Mouse (Mus musculus): Measurements from ENCODE around the gene Gm45618. TPM values are rescaled to one million over a fixed set of nuclear protein-coding genes. Genes with fewer than 3 reads are reported as not detected.

Gm45618 gene
- polyA plus RNA-seq, 1 experiment from 2014 or later, result not detected

DNA sequence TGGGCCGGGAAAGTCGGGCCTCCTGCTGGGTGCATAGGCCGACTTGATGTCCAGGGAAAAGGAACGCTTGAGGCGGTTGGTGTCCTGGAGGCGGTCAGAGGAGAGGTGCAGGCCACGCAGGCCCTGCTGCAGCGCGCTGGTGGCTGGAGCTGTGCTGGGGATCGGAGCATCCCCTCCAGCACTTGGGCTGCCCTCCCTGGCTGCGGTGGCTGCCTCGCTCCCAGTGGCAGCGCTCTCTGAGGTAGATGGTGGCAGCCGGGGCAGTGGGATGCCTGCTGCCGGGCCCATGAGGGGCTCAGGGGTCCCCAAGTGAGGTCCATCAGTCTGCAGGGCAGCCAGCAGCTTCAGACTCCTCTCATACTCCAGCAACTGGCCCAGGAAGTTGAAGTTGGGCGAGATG is 37.9 kb downstream of the Gm45618 start:
- H3K9ac ChIP-seq (replicated peaks), result peak overlapping the region; percentile 67

DNA sequence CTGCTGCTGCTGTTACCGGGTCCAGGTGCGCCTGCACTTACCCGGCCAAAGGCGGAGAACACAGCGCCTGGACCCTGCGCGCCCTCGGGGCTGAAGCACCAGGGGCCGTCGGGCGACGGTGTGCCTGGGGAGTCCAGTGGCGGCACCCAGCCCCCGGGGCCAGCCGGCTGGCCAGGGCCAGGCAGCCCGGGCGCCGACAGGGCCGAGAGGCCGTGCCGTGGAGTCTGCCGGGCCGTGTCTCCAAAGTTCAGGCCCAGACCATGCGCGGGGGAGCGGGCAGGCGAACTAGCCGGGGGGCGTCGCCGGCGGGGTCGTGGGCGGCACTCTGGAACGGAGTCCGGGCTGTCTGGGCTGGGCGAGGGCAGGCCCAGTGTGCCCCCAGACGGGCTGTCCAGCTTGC is 38.4 kb downstream of the Gm45618 start:
- H3K27ac ChIP-seq, result no peak overlapping the region
- H3K4me1 ChIP-seq (replicated peaks), result peaks cover 9% of the 10 kb centered on the region
- H3K27me3 ChIP-seq, result peaks cover 95% of the 10 kb centered on the region
- H3K9ac ChIP-seq (replicated peaks), result peak overlapping the region; percentile 67
- no peaks in the 10 kb centered on the region for H3K9me3 ChIP-seq
- 2% methylated on average over 38 of the region's 38 CpGs for WGBS
- H3K4me2 ChIP-seq, result peak overlapping the region; percentile 74
- H3K36me3 ChIP-seq, result no peaks in the 10 kb centered on the region
- peak overlapping the region; percentile 44 for H3K4me3 ChIP-seq (replicated peaks)
- no peak for ATAC-seq (ENCODE audit: insufficient number of reproducible peaks, insufficient read depth, low FRiP score, low TSS enrichment, low read depth)

More for the DNA sequence above, 37.9 kb downstream of the Gm45618 start:
- 14% methylated on average over 16 of the region's 16 CpGs for WGBS
- no peaks in the 10 kb centered on the region for H3K36me3 ChIP-seq
- H3K27ac ChIP-seq, result no peak overlapping the region
- H3K27me3 ChIP-seq, result peaks cover 96% of the 10 kb centered on the region
- H3K4me3 ChIP-seq (replicated peaks), result peak overlapping the region; percentile 44
- no peak for ATAC-seq (ENCODE audit: insufficient number of reproducible peaks, insufficient read depth, low FRiP score, low TSS enrichment, low read depth)
- H3K4me1 ChIP-seq (replicated peaks), result peaks cover 9% of the 10 kb centered on the region
- H3K4me2 ChIP-seq, result peak overlapping the region; percentile 74
- H3K9me3 ChIP-seq, result no peaks in the 10 kb centered on the region

DNA sequence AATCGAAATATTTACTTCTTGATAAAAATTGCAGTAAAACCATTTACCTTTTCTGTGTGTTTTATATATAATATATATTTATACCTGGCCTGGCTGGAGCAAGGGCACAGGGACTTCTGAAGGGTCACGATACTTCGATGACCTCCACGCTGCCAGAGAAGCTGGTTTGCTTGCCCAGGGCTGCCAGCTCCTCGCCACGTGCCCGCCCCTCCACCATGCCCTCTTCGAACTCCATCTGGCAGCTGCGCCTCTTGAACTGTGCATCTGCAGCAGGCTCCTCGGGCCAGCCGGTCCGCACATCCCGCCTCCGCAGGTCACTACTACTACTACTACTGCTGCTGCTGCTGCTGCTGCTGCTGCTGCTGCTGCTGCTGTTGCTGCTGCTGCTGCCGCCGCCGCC is 38.8 kb downstream of the Gm45618 start:
- Histone ChIP-seq H3K36me3 (no peaks in the 10 kb centered on the region), H3K9me3 (no peaks in the 10 kb centered on the region), H3K27me3 (peaks cover 96% of the 10 kb centered on the region), H3K9ac (replicated peaks) (peak overlapping the region; percentile 67), H3K4me2 (peak overlapping the region; percentile 74), H3K27ac (no peak overlapping the region), H3K4me3 (replicated peaks) (peak overlapping the region; percentile 44), H3K4me1 (replicated peaks) (peaks cover 9% of the 10 kb centered on the region)
- no peak for ATAC-seq (ENCODE audit: insufficient number of reproducible peaks, insufficient read depth, low FRiP score, low TSS enrichment, low read depth)
- WGBS, result 22% methylated on average over 16 of the region's 17 CpGs

DNA sequence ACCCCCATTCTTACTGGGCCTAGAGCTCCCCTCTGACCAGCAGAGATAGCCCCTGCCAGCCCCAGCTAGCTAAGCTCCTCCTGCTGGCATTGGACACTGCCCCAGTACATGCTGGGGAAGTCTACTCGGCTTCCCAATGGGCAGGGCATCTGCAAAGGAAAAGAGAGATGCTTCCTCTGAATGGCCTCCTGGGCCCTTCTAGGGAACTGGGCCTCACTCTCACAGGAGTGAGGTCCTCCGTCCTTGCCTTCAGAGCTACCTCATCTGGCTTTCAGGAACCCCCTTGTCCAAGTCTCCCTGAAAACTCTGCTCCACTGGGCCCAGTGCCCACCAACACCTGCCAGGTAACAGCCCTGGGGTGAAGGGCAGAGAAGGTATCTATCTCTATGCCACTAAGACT is 39.7 kb downstream of the Gm45618 start:
- no peak overlapping the region for H3K9ac ChIP-seq (replicated peaks)
- H3K27ac ChIP-seq, result no peak overlapping the region
- WGBS, result 62% methylated on average over 2 of the region's 2 CpGs
- H3K27me3 ChIP-seq, result peaks cover 90% of the 10 kb centered on the region
- H3K36me3 ChIP-seq, result no peaks in the 10 kb centered on the region
- H3K4me3 ChIP-seq (replicated peaks), result no peak overlapping the region
- H3K4me1 ChIP-seq (replicated peaks), result peaks cover 9% of the 10 kb centered on the region
- ATAC-seq (ENCODE audit: insufficient number of reproducible peaks, insufficient read depth, low FRiP score, low TSS enrichment, low read depth), result no peak
- H3K9me3 ChIP-seq, result no peaks in the 10 kb centered on the region
- no peak overlapping the region for H3K4me2 ChIP-seq

DNA sequence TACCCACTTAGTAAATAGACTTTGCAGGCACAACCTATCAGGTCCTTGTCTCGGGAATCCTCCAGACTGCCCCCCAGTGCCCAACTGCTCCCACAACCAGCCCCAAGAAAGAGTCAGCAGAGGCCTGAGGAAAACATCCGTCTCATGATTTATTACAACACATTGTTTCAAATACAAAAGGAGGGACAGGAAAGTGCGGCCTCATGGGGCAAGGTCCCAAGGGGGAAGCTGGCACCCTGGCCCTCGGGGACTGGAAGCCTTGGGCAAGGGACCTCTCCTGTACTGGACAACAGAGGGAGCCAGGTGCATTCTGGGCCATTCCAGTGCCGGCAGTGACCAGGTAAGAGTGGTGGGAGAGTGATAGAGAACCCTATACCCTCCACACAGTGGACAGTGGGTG is 41.2 kb downstream of the Gm45618 start:
- no peaks in the 10 kb centered on the region for H3K9me3 ChIP-seq
- no peaks in the 10 kb centered on the region for H3K36me3 ChIP-seq
- H3K27me3 ChIP-seq, result peaks cover 86% of the 10 kb centered on the region
- H3K27ac ChIP-seq, result no peak overlapping the region
- H3K4me1 ChIP-seq (replicated peaks), result peaks cover 9% of the 10 kb centered on the region
- no peak for ATAC-seq (ENCODE audit: insufficient number of reproducible peaks, insufficient read depth, low FRiP score, low TSS enrichment, low read depth)
- H3K4me2 ChIP-seq, result no peak overlapping the region
- WGBS, result 52% methylated on average over 5 of the region's 5 CpGs
- no peak overlapping the region for H3K4me3 ChIP-seq (replicated peaks)
- no peak overlapping the region for H3K9ac ChIP-seq (replicated peaks)

DNA sequence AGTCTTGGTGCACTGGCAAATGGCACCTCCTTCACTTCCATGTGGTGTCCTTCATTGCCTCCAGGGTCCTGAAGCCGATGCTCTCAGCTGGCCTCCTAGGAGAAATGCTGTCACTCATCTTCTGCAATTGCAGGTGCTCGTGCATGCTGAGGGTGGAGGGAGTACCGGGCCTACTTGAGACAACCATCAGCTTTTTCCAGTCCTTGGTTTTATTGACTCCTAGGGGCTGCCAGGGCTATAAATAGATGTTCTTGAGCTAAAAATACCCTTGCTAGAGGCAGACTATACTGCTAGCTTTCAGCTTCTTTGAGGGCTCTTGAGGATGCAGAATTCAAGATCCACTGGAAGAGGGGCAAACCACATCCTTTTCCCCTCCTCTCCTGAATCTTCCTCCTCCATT is 43.4 kb downstream of the Gm45618 start:
- Histone ChIP-seq H3K9me3 (no peaks in the 10 kb centered on the region), H3K27ac (no peak overlapping the region), H3K27me3 (peaks cover 71% of the 10 kb centered on the region), H3K4me3 (replicated peaks) (no peak overlapping the region), H3K4me2 (no peak overlapping the region), H3K9ac (replicated peaks) (no peak overlapping the region), H3K36me3 (no peaks in the 10 kb centered on the region), H3K4me1 (replicated peaks) (peaks cover 5% of the 10 kb centered on the region)
- ATAC-seq (ENCODE audit: insufficient number of reproducible peaks, insufficient read depth, low FRiP score, low TSS enrichment, low read depth), result no peak
- WGBS, result 77% methylated on average over 3 of the region's 3 CpGs

DNA sequence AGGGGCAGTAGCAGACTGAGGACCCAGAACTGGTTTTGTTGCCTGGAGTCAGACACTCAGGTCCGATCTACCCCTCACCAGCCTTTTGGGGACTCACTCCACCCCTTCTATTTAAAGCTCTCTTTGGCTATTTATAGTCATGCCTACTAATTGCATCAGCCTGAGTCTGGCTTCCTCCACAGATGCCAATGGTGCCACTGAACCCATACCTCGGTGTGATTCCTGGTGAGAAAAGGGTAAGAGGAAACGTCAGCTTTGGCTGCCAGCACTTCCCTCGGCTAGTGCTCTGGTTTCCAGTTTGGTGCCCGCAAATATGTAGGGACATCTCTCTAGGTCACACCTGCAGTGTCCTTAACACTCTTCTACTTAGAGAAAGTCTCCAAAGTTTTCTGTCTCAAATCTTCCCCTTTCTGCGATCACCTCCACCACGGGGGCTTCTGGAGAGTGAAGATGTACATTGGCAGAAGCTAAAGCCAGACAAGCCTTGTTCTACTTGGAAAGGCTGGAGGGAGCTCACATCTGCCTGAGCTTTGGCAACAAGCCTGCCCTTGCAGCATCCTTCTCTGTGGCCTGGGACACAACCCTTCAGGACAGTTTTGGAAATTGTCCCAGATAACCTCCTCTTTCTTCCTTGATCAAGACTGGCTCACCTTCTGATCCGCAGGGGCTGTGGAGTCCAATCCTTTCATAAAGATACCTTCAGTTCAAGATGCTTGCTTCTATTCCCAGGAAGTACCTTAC is 46.2 kb downstream of the Gm45618 start:
- H3K9ac ChIP-seq (replicated peaks), result no peak overlapping the region
- no peaks in the 10 kb centered on the region for H3K36me3 ChIP-seq
- H3K4me3 ChIP-seq (replicated peaks), result no peak overlapping the region
- H3K27ac ChIP-seq, result no peak overlapping the region
- no peaks in the 10 kb centered on the region for H3K4me1 ChIP-seq (replicated peaks)
- H3K9me3 ChIP-seq, result no peaks in the 10 kb centered on the region
- H3K27me3 ChIP-seq, result peaks cover 57% of the 10 kb centered on the region
- H3K4me2 ChIP-seq, result no peak overlapping the region
- WGBS, result 70% methylated on average over 8 of the region's 8 CpGs
- ATAC-seq (ENCODE audit: insufficient number of reproducible peaks, insufficient read depth, low FRiP score, low TSS enrichment, low read depth), result no peak

DNA sequence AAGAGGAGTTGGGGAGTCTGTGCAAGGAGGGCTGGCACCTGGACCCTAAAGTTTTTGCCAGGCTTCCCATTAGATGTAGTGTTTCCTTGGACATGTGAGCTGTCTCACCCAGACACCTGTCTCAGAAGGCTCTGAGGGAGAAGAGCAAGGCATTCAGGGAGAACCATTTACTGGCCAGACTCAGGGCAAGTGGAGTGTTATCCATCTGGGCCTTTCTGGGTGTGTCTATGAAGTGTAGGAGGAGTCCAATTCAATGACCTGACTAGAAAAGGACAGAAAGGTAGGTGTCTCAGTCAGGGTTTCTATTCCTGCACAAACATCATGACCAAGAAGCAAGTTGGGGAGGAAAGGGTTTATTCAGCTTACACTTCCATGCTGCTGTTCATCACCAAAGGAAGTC is 48.8 kb downstream of the Gm45618 start:
- no peak overlapping the region for H3K4me2 ChIP-seq
- H3K4me3 ChIP-seq (replicated peaks), result no peak overlapping the region
- H3K9ac ChIP-seq (replicated peaks), result no peak overlapping the region
- no peaks in the 10 kb centered on the region for H3K9me3 ChIP-seq
- H3K27me3 ChIP-seq, result peaks cover 47% of the 10 kb centered on the region
- H3K27ac ChIP-seq, result no peak overlapping the region
- no peaks in the 10 kb centered on the region for H3K36me3 ChIP-seq
- ATAC-seq (ENCODE audit: insufficient number of reproducible peaks, insufficient read depth, low FRiP score, low TSS enrichment, low read depth), result no peak
- H3K4me1 ChIP-seq (replicated peaks), result no peaks in the 10 kb centered on the region

DNA sequence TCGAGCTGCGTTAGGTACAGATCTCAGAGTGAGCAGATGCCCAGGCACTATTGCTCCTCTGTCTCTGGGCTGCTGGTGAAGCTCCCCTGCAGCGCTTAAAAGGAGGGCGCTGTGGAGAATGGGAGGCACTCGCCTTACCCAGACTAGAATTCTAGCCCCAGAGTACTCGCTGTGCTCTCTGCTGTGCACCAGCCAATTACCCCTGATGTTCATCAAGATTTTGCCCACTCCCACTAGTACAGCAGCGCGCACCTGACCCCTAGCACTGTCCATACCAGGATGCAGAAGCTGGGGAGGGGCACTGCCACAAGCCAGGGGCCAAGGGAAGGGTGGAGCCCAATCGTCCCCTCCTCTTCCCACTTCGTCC is 49.3 kb downstream of the Gm45618 start:
- no peak for ATAC-seq (ENCODE audit: insufficient number of reproducible peaks, insufficient read depth, low FRiP score, low TSS enrichment, low read depth)
- no peak overlapping the region for H3K27ac ChIP-seq
- no peak overlapping the region for H3K9ac ChIP-seq (replicated peaks)
- H3K36me3 ChIP-seq, result no peaks in the 10 kb centered on the region
- peaks cover 47% of the 10 kb centered on the region for H3K27me3 ChIP-seq
- H3K4me1 ChIP-seq (replicated peaks), result no peaks in the 10 kb centered on the region
- no peak overlapping the region for H3K4me3 ChIP-seq (replicated peaks)
- H3K4me2 ChIP-seq, result peak overlapping the region; percentile 33
- 7% methylated on average over 9 of the region's 10 CpGs for WGBS
- H3K9me3 ChIP-seq, result no peaks in the 10 kb centered on the region

DNA sequence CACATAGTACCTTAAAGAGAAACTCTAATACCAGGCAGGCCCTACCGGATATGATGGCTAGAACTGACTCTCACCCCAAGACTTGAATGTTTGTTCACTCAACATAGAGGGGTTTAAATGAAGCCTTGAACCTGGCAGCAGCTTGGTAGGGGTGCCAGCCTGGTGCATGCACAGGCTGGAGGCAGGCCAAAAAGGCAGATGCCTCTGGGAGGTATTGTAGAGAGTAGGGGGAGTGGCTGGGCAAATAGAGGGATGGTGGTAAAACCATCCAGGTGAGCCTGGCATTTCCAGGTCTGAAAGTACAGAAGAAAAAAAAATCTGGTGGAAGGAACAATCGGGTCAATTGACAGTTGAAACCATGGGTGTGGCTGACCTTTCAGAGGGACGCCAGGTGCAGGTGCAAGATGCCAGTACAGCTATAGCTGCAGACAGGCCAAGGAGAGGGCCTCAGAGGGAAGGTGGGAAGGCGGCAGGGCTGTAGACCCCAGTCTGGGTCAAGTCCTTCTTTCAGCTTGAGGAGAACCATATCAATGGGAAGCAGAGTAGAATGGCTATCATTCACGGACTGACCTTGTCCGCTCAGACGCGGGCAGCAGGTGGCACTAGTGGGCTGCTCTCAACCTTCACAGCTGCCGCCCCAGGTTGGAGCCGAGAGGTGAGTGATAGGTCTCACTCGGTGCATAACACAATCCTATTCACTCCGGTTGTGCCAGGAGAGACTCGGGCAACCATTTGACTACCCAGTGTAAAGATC is 49.9 kb downstream of the Gm45618 start:
- H3K27me3 ChIP-seq, result peaks cover 45% of the 10 kb centered on the region
- no peaks in the 10 kb centered on the region for H3K9me3 ChIP-seq
- 16% methylated on average over 13 of the region's 13 CpGs for WGBS
- H3K4me3 ChIP-seq (replicated peaks), result no peak overlapping the region
- H3K27ac ChIP-seq, result no peak overlapping the region
- peak overlapping the region; percentile 33 for H3K4me2 ChIP-seq
- no peaks in the 10 kb centered on the region for H3K36me3 ChIP-seq
- H3K9ac ChIP-seq (replicated peaks), result no peak overlapping the region
- no peak for ATAC-seq (ENCODE audit: insufficient number of reproducible peaks, insufficient read depth, low FRiP score, low TSS enrichment, low read depth)
- no peaks in the 10 kb centered on the region for H3K4me1 ChIP-seq (replicated peaks)
